Mouse (Mus musculus) testis, postnatal 10 days (tissue): Measurements from ENCODE around the gene Taf6.

Experiments
- DNase-seq: peaks from one replicate; pipeline ENCODE4 v3.0.0; 2021; ENCODE audit warnings: low spot score

The Taf6 gene

GRCm38 (mm10) chr5:138171695-138172491 is 15.4 kb downstream of the Taf6 start, which contains the start of the genes Ap4m1 and Mcm7:
Ap4m1 (plus strand) TSS chr5:138172002.
Mcm7 (minus strand) TSS chr5:138172422.
- DNase-seq, result peak; percentile 97

DNA sequence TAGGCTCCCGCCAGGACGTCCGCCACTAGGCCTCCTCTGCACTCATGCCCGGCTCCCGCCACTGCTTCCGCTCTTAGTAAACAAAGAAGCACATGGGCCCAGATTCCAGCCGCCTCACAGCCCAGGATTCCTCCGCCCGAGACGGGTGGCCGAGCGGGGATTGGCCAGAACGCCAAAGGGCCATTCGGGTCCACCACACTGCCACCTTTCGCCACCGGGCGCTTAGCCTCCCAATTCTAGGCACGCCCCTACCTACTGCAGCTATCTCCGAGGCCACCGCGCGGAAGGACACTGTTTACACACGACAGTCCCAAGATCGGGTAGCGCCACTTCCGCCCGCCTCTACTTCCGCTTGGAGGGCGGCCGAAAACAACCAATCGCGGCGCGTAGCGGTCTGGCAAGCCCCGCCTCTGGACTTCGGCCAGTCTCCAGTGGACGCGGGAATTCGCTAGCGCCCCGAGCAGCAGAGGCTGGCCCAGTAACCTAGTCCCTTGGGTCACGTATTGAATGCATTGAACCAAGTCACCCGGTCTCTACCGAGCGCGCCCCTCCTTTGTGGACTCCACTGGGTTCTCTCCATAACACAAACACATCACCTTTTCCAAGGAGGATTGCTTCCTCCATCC is 16.2 kb downstream of the Taf6 start:
- peak; percentile 98 for DNase-seq

- no peak for DNase-seq
Measured at GRCm38 (mm10) chr5:138165594-138165993, 21.7 kb downstream of the Taf6 start.

- DNase-seq, result no peak
Measured at GRCm38 (mm10) chr5:138163610-138164009, 23.6 kb downstream of the Taf6 start.

DNA sequence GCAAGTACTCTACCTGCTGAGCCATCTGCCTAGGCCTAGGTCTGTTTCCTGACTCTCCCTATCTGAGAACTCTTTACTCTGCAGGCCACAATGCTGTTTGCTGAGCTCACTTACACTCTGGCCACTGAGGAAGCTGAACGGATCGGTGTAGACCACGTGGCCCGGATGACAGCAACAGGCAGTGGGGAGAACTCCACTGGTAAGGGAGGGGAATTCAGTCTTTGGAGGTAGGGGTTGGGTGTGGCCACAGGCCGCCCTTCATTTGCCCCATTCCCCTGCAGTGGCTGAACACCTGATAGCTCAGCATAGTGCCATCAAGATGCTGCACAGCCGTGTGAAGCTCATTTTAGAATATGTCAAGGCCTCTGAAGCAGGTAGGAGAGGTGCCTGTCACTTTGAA is 24.2 kb downstream of the Taf6 start:
- DNase-seq, result no peak

DNA sequence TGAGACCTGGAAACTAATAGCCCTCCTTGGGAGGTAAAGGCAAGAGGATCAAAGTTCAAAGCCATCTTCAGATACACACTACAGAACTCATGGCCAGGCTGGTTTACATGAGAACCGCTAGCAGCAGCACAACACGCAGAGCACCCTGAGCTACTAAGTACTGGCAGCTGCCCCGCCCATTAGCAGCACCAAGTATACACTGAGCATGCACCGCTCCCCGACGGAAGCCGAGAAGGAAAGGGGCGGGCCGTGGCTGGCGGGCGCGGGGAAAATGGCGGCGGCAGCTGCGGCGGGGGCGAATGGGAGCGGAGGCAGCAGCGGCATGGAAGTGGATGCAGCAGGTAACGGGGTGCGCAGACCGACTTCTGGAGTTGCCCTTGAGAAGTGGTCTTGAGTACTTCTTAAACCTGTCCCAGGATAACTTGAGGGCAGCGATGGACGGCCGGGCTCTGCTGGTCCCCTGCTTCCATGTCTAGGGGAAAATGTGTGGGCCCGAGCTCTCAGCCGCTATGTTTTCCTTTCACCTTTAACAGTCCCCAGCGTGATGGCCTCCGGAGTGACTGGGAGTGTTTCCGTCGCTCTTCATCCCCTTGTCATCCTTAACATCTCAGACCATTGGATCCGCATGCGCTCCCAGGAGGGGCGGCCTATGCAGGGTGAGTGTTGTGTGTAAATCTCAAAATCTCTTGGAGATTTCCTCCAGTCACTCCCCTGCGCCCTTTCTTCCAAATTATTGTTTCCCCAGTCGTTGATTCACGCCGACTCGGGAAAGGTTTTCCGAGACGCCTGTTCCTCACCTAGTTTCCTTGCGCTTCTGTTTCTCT is 26.2 kb downstream of the Taf6 start, which contains the start of gene Cops6:
Gene Cops6 (plus strand): TSS at position 230 of the 824 bp plus-strand sequence.
- peak; percentile 97 for DNase-seq

DNA sequence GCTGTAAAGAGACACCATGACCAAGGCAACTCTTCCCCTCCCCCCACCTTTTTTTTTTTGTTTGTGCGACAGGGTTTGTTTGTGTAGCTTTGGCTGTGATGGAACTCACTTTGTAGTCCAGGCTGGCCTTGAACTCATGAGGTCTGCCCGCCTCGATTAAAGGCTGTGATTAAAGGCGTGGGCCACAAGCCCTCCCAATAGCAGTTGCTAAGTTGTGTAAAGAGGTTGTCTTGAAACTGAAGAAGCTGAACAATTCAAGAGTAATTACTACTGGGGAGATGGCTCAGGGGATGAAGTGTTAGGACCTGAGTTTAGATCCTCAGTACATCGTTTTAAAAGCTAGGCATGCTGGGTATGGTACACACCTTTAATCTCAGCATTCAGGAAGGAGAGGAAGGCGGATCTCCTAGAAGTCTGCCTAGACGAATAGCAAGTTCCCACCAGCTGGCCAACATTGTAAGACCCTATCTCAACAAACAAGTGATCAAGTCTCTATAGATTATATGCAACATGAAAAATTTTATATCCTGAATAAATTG is 27.0 kb downstream of the Taf6 start:
- no peak for DNase-seq

GRCm38 (mm10) chr5:138155443-138155976 is 31.7 kb downstream of the Taf6 start, which contains the start of gene Zfp113:
Zfp113 (minus strand) TSS chr5:138155744.
- DNase-seq, result peak; percentile 85

- no peak for DNase-seq
Measured at GRCm38 (mm10) chr5:138154390-138154789, 32.9 kb downstream of the Taf6 start.

DNA sequence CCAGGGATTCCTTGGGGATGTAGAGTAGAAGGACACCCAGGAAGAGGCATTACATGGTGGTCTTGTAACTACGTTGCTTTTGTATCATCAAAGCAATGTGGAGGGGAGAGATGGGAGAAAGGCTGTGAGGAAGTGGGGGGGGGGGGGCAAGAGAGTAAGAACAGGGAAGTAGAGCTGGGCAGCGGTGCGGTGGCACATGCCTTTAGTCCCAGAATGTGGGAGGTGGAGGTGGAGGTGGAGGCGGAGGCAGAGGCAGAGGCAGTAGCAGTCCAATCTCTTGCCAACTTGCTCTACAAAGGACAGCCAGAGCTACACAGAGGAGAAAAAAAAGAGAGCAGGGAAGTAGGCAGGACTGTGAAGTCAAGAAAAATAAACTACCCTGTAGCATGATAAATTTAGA is 48.7 kb downstream of the Taf6 start:
- no peak for DNase-seq

DNA sequence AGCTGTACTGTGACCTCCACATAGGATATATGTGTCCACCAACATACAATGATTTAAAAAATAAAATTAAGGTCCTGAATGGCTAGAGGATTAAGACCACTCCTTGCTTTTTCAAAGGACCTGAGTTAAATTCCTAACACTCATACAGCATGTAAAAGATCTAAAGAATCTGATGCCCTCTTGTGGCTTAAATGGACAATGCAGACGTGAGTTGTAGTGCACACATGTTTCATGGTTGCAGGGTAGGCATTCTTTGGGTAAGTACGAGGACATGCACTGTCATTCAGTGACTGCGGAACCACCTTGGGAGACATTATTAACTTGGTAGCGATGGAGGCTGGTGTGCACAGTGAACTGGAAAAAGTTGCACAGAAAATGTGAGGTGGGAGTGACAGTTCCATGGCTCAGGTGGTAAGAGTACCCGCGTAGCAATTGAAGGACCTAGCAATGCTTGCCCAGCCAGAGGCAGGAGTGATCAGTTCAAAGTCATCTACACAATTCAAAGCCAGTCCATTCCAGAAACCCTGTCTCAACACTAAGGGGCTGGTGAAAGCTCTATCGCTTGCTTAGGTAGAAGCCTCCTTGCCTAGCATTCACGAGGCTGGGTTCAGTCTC is 49.2 kb downstream of the Taf6 start:
- DNase-seq, result peak; percentile 49

- DNase-seq, result no peak
Measured at GRCm38 (mm10) chr5:138137257-138137656, 50.0 kb downstream of the Taf6 start.

GRCm38 (mm10) chr5:138132425-138133064 is 54.7 kb downstream of the Taf6 start:
- no peak for DNase-seq
